In the genomic region with DNA sequence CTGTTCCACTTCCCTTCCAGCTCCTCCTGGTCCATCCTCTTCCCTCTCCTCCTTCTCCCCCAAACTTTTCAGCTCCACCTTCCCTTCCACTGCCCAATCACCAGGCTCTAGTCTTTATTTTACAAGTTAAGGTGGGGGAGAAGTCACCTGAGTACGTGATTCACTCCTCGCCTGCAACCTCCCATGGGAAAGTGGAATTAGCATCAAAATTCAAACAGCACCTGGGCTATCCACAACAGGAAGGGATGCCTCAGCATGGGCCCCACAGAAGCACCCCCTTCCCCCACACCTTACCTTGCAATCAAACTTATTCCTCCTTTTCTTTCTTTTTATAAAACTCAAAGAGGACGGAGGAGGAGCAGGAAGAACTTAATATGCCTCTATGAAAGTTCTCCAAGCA, we compare ENCODE assay signal across 27 mouse cellular contexts.
"Had no signal": no experiment of that assay in that cellular context is flagged by ENCODE, and none has a peak within 500 bp of the region (broad histone marks: within the 10 kb centered on the region; RNA-seq: fewer than 3 reads in every experiment).

No protein-coding gene starts in this region.

- ATAC-seq: hindbrain, embryonic 16.5 days; inflammation-experienced regulatory T-cells, adult 6 months; intestine, embryonic 15.5 days; intestine, postnatal 0 days had no signal

- H3K4me3 ChIP-seq: heart, adult 2 months; heart, embryonic 10.5 days; heart, embryonic 12.5 days; hindbrain, embryonic 10.5 days; hindbrain, embryonic 12.5 days; intestine, embryonic 15.5 days; layer of hippocampus, adult 2 months; left cerebral cortex, adult 2 months; limb, embryonic 10.5 days; limb, embryonic 12.5 days; liver, embryonic 13.5 days; liver, embryonic 15.5 days had no signal

- H3K4me2 ChIP-seq: heart, embryonic 12.5 days; hindbrain, embryonic 12.5 days; hindbrain, embryonic 14.5 days; intestine, embryonic 15.5 days; limb, embryonic 12.5 days; liver, embryonic 11.5 days; liver, embryonic 13.5 days; liver, embryonic 15.5 days had no signal

- H3K27me3 ChIP-seq: heart, embryonic 12.5 days; hindbrain, embryonic 12.5 days; intestine, embryonic 15.5 days; limb, embryonic 12.5 days; liver, embryonic 13.5 days; liver, embryonic 15.5 days had no signal

- H3K27ac ChIP-seq: heart, adult 2 months; heart, embryonic 10.5 days; hindbrain, embryonic 10.5 days; hindbrain, embryonic 12.5 days; hindbrain, embryonic 14.5 days; intestine, embryonic 15.5 days; layer of hippocampus, adult 2 months; left cerebral cortex, adult 2 months; limb, embryonic 10.5 days; limb, embryonic 12.5 days; liver, embryonic 13.5 days; liver, embryonic 15.5 days had no signal

- H3K9me3 ChIP-seq: heart, embryonic 10.5 days; heart, embryonic 12.5 days; hindbrain, embryonic 10.5 days; hindbrain, embryonic 12.5 days; intestine, embryonic 15.5 days; limb, embryonic 10.5 days; limb, embryonic 12.5 days; liver, embryonic 13.5 days; liver, embryonic 15.5 days had no signal

- H3K36me3 ChIP-seq: heart, embryonic 10.5 days; heart, embryonic 12.5 days; hindbrain, embryonic 10.5 days; hindbrain, embryonic 12.5 days; intestine, embryonic 15.5 days; limb, embryonic 10.5 days; limb, embryonic 12.5 days; liver, embryonic 13.5 days; liver, embryonic 15.5 days had no signal

- H3K4me1 ChIP-seq: heart, embryonic 10.5 days; heart, embryonic 12.5 days; hindbrain, embryonic 10.5 days; hindbrain, embryonic 12.5 days; intestine, embryonic 15.5 days; limb, embryonic 10.5 days; liver, embryonic 13.5 days; liver, embryonic 15.5 days had no signal

- H3K9ac ChIP-seq: heart, embryonic 12.5 days; hindbrain, embryonic 12.5 days; hindbrain, embryonic 14.5 days; intestine, embryonic 15.5 days; limb, embryonic 12.5 days; liver, embryonic 13.5 days; liver, embryonic 15.5 days had no signal

- DNase-seq: gastrocnemius, postnatal 14 days; gastrocnemius, postnatal 36 days; heart, adult 2 months; heart, postnatal 10 days; heart, postnatal 4 days; kidney, adult 18-20 months; kidney, adult 8-10 months; kidney, postnatal 10 days; kidney, postnatal 25 days; kidney, postnatal 4 days; liver; liver, embryonic 13.5 days had no signal
